Mouse (Mus musculus) forebrain, embryonic 15.5 days (tissue): ENCODE results near the gene Zdhhc17. TPM values are rescaled to one million over a fixed set of nuclear protein-coding genes. Genes with fewer than 3 reads are reported as not detected.

ENCODE experiments used
- ATAC-seq: fragments of 200-750 bp; cut with Nextera tagmentation; replicated peaks from 2 replicates; pipeline ENCODE4 v1.8.0; 2017; ENCODE audit warnings: mild to moderate bottlenecking, moderate TSS enrichment, moderate library complexity
- H3K27ac ChIP-seq: fragments of 300-500 bp; sonication (generic); replicated peaks from 2 replicates; pipeline ENCODE4 v1.5.1; 2015; ENCODE audit warnings: mild to moderate bottlenecking, inconsistent platforms
- H3K27me3 ChIP-seq: fragments of 300-500 bp; sonication (generic); 2 replicates; pipeline ENCODE4 v1.6.1; 2015; ENCODE audit warnings: inconsistent platforms
- H3K36me3 ChIP-seq: fragments of 300-500 bp; sonication (generic); 2 replicates; pipeline ENCODE4 v1.6.1; 2015; ENCODE audit warnings: mild to moderate bottlenecking, inconsistent platforms
- H3K4me1 ChIP-seq: fragments of 300-500 bp; sonication (generic); 2 replicates; pipeline ENCODE4 v1.6.1; 2015; ENCODE audit warnings: inconsistent platforms
- H3K4me2 ChIP-seq: fragments of 300-500 bp; sonication (generic); replicated peaks from 2 replicates; pipeline ENCODE4 v1.6.1; 2015; ENCODE audit warnings: mild to moderate bottlenecking, inconsistent platforms
- H3K4me3 ChIP-seq: fragments of 300-500 bp; sonication (generic); 2 replicates; pipeline ENCODE4 v1.5.1; 2015; ENCODE audit warnings: mild to moderate bottlenecking, inconsistent platforms
- H3K9ac ChIP-seq: fragments of 300-500 bp; sonication (generic); replicated peaks from 2 replicates; pipeline ENCODE4 v1.6.1; 2015; ENCODE audit warnings: mild to moderate bottlenecking, inconsistent platforms
- H3K9me3 ChIP-seq: fragments of 300-500 bp; sonication (generic); 2 replicates; pipeline ENCODE4 v1.6.1; 2016; ENCODE audit warnings: inconsistent platforms
- WGBS: fragments of 180-500 bp; shearing (Covaris S2); methylation state at CpG from one replicate; pipeline ENCODE4 v1.1.7; 2015; ENCODE audit warnings: mixed read lengths; 5-methylcytosine and 5-hydroxymethylcytosine counted together
- polyA plus RNA-seq: library from polyadenylated mRNA; unstranded; fragments of >200 nt; fragmentation: Nextera tagmentation; extraction: Ambion mirVana; gene quantifications from 2 replicates; pipeline ENCODE4 v1.2.1, GENCODE M21; 2015

The Zdhhc17 gene
- polyA plus RNA-seq, result 52.0 and 55.5 TPM in 2 replicates

GRCm38 (mm10) chr10:111009641-111010479 is at the start of gene Zdhhc17:
Zdhhc17 (minus strand) TSS chr10:111010140.
- Histone ChIP-seq H3K4me3 (peak within 1 kb of the TSS; percentile 73), H3K9ac (peak within 1 kb of the TSS; percentile 96), H3K27me3 (no peaks in the 10 kb centered on the region), H3K4me2 (peak within 1 kb of the TSS; percentile 86), H3K9me3 (no peaks in the 10 kb centered on the region), H3K36me3 (no peaks in the 10 kb centered on the region), H3K4me1 (peaks cover 27% of the 10 kb centered on the region), H3K27ac (peak within 1 kb of the TSS; percentile 98)
- under 1% methylated on average over 78 of the region's 112 CpGs for WGBS
- peak; percentile 93 for ATAC-seq

GRCm38 (mm10) chr10:111055770-111056169 is 45.8 kb upstream of the Zdhhc17 start:
- H3K4me2 ChIP-seq, result no peak overlapping the region
- no peaks in the 10 kb centered on the region for H3K36me3 ChIP-seq
- WGBS, result 58% methylated on average over 4 of the region's 4 CpGs
- no peaks in the 10 kb centered on the region for H3K9me3 ChIP-seq
- H3K4me3 ChIP-seq, result no peak overlapping the region
- H3K4me1 ChIP-seq, result no peaks in the 10 kb centered on the region
- ATAC-seq, result 0 out of 2 replicates have a peak, but pooled peaks have one; percentile 16
- H3K27me3 ChIP-seq, result no peaks in the 10 kb centered on the region
- H3K27ac ChIP-seq, result no peak overlapping the region
- H3K9ac ChIP-seq, result no peak overlapping the region

DNA sequence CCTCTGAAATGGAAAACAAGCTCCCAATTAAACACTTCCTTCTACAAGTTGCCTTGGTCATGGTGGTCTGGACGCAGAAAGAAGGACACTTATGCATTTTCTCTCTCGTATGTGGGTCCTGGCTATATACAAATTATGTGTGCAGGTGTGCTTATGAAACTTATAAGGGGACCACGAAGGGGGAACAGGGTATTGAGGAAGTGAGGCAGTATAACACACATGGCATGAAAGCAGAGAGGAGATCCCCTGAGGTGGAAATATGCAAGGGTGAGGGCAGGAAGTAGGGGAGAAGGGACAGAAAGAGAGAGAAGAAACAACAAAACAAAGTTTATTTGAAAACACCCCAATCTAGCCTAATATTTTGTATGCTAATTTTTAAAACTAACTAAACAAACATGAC is 41.7 kb upstream of the Zdhhc17 start:
- no peaks in the 10 kb centered on the region for H3K9me3 ChIP-seq
- no peak overlapping the region for H3K27ac ChIP-seq
- no peak overlapping the region for H3K4me2 ChIP-seq
- no peaks in the 10 kb centered on the region for H3K27me3 ChIP-seq
- H3K4me1 ChIP-seq, result no peaks in the 10 kb centered on the region
- H3K4me3 ChIP-seq, result no peak overlapping the region
- no peak for ATAC-seq
- 85% methylated on average over 3 of the region's 3 CpGs for WGBS
- H3K36me3 ChIP-seq, result no peaks in the 10 kb centered on the region
- H3K9ac ChIP-seq, result no peak overlapping the region

- Histone ChIP-seq H3K27me3 (no peaks in the 10 kb centered on the region), H3K9ac (no peak overlapping the region), H3K4me3 (no peak overlapping the region), H3K9me3 (no peaks in the 10 kb centered on the region), H3K27ac (no peak overlapping the region), H3K36me3 (no peaks in the 10 kb centered on the region), H3K4me2 (no peak overlapping the region), H3K4me1 (no peaks in the 10 kb centered on the region)
- ATAC-seq, result no peak
- WGBS, result 89% methylated on average over 4 of the region's 4 CpGs
These were observed 40.6 kb upstream of the Zdhhc17 start for GRCm38 (mm10) chr10:111050511-111050910.

GRCm38 (mm10) chr10:111050061-111050460 is 40.1 kb upstream of the Zdhhc17 start:
- H3K36me3 ChIP-seq, result no peaks in the 10 kb centered on the region
- no peak for ATAC-seq
- no peaks in the 10 kb centered on the region for H3K9me3 ChIP-seq
- no peak overlapping the region for H3K9ac ChIP-seq
- H3K4me3 ChIP-seq, result no peak overlapping the region
- no peak overlapping the region for H3K4me2 ChIP-seq
- no peaks in the 10 kb centered on the region for H3K4me1 ChIP-seq
- WGBS, result 88% methylated on average over 3 of the region's 3 CpGs
- no peaks in the 10 kb centered on the region for H3K27me3 ChIP-seq
- no peak overlapping the region for H3K27ac ChIP-seq

DNA sequence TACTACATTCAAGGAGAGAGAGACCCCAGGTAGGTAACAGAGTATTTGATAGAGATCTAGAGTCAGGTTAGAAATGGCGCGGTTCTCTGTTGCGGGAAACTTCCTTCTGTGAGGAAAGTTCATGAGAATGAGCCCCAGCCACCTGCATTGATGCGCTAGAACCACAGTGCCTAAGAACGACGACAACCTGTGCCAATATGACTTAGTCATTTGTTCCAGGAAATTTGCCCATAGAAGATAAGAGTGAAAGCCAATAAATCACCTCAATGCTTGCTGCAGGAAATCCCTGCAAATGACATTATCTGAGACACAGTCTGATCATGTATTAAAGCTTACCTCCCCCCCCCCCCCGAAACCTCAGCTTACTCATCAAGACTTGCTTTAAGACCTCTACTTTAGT is 38.0 kb upstream of the Zdhhc17 start:
- Histone ChIP-seq H3K9ac (no peak overlapping the region), H3K4me3 (no peak overlapping the region), H3K27ac (no peak overlapping the region), H3K36me3 (no peaks in the 10 kb centered on the region), H3K4me2 (no peak overlapping the region), H3K9me3 (peaks cover 8% of the 10 kb centered on the region; the same call in 1 of the 2 replicates), H3K4me1 (no peaks in the 10 kb centered on the region), H3K27me3 (no peaks in the 10 kb centered on the region)
- no peak for ATAC-seq
- 91% methylated on average over 7 of the region's 7 CpGs for WGBS

GRCm38 (mm10) chr10:111040078-111040656 is 30.2 kb upstream of the Zdhhc17 start:
- ATAC-seq, result no peak
- 77% methylated on average over 7 of the region's 7 CpGs for WGBS
- no peak overlapping the region for H3K9ac ChIP-seq
- H3K27me3 ChIP-seq, result no peaks in the 10 kb centered on the region
- no peaks in the 10 kb centered on the region for H3K36me3 ChIP-seq
- H3K4me3 ChIP-seq, result no peak overlapping the region
- no peak overlapping the region for H3K27ac ChIP-seq
- no peaks in the 10 kb centered on the region for H3K4me1 ChIP-seq
- peaks cover 8% of the 10 kb centered on the region; the same call in 1 of the 2 replicates for H3K9me3 ChIP-seq
- H3K4me2 ChIP-seq, result no peak overlapping the region

DNA sequence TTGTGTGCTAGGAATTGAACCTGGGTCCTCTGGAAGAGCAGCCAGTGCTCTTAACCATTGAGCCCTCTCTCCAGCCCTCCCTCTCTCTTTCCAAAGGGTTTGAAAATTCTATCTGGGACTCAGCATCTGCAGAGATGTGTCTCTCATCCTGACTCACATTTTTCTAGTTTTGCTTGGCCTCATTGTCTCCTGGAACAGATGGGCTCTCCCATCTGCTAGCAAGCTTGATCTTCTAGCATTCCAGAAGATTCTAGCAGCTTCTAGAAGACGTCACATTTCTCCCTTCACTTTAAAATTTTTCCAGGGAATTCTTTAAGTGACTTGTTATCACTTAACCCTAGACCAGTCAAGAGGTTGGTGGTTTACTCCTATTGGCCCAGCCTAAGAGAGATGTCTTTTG is 26.9 kb upstream of the Zdhhc17 start:
- WGBS, result 79% methylated on average over 1 of the region's 1 CpGs
- ATAC-seq, result no peak

DNA sequence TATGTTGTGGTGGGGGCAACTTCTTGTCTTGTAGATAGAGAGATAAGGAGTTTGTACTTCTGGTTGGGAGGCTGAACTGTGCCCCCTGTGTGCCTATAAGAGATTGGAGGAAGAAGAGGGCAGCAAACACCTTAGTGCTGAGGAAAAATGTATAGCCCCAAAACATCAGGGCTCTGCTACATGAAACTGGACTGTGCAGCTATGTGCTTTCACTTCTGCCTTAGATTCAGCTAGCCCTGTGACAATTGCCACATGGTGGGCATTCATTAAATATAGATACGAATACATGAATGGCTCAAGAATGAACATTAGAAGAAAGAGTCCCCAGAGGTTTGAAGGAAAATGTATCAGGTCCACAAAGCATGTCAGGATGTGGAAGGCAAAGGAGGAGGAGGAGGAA is 25.2 kb upstream of the Zdhhc17 start:
- no peak for ATAC-seq
- Histone ChIP-seq H3K27ac (no peak overlapping the region), H3K36me3 (no peaks in the 10 kb centered on the region), H3K4me3 (no peak overlapping the region), H3K9ac (no peak overlapping the region), H3K4me2 (no peak overlapping the region), H3K4me1 (peaks cover 6% of the 10 kb centered on the region), H3K27me3 (no peaks in the 10 kb centered on the region), H3K9me3 (no peaks in the 10 kb centered on the region)
- WGBS, result 76% methylated on average over 1 of the region's 1 CpGs

More for the DNA sequence above, 26.9 kb upstream of the Zdhhc17 start:
- no peak overlapping the region for H3K9ac ChIP-seq
- H3K4me2 ChIP-seq, result no peak overlapping the region
- no peaks in the 10 kb centered on the region for H3K27me3 ChIP-seq
- no peaks in the 10 kb centered on the region for H3K9me3 ChIP-seq
- H3K36me3 ChIP-seq, result no peaks in the 10 kb centered on the region
- H3K4me3 ChIP-seq, result no peak overlapping the region
- no peak overlapping the region for H3K27ac ChIP-seq
- H3K4me1 ChIP-seq, result no peaks in the 10 kb centered on the region

- no peaks in the 10 kb centered on the region for H3K36me3 ChIP-seq
- H3K27ac ChIP-seq, result no peak overlapping the region
- no peaks in the 10 kb centered on the region for H3K27me3 ChIP-seq
- peak overlapping the region; percentile 38; the same call in 1 of the 2 replicates for H3K4me2 ChIP-seq
- H3K4me3 ChIP-seq, result peak overlapping the region; percentile 23
- peaks cover 6% of the 10 kb centered on the region for H3K4me1 ChIP-seq
- 0 out of 2 replicates have a peak overlapping the region, but pooled peaks have one; percentile 13 for H3K9ac ChIP-seq
- WGBS, result 29% methylated on average over 20 of the region's 20 CpGs
- no peak for ATAC-seq
- no peaks in the 10 kb centered on the region for H3K9me3 ChIP-seq
These were observed 21.8 kb upstream of the Zdhhc17 start for GRCm38 (mm10) chr10:111031511-111032365.

- Histone ChIP-seq H3K4me3 (no peak overlapping the region), H3K27me3 (no peaks in the 10 kb centered on the region), H3K9me3 (no peaks in the 10 kb centered on the region), H3K4me1 (peaks cover 6% of the 10 kb centered on the region), H3K36me3 (no peaks in the 10 kb centered on the region), H3K9ac (no peak overlapping the region), H3K27ac (no peak overlapping the region), H3K4me2 (no peak overlapping the region)
- WGBS, result 95% methylated on average over 2 of the region's 2 CpGs
- ATAC-seq, result no peak
These were observed 20.9 kb upstream of the Zdhhc17 start for GRCm38 (mm10) chr10:111030845-111031244.

- H3K36me3 ChIP-seq, result no peaks in the 10 kb centered on the region
- ATAC-seq, result no peak
- no peak overlapping the region for H3K4me2 ChIP-seq
- no peak overlapping the region for H3K9ac ChIP-seq
- H3K9me3 ChIP-seq, result no peaks in the 10 kb centered on the region
- 85% methylated on average over 6 of the region's 6 CpGs for WGBS
- no peak overlapping the region for H3K4me3 ChIP-seq
- H3K27ac ChIP-seq, result no peak overlapping the region
- peaks cover 4% of the 10 kb centered on the region; the same call in 1 of the 2 replicates for H3K4me1 ChIP-seq
- H3K27me3 ChIP-seq, result no peaks in the 10 kb centered on the region
These were observed 16.2 kb upstream of the Zdhhc17 start for GRCm38 (mm10) chr10:111026106-111026505.
